ENCODE assay signal across 15 mouse cellular contexts in the genomic region with DNA sequence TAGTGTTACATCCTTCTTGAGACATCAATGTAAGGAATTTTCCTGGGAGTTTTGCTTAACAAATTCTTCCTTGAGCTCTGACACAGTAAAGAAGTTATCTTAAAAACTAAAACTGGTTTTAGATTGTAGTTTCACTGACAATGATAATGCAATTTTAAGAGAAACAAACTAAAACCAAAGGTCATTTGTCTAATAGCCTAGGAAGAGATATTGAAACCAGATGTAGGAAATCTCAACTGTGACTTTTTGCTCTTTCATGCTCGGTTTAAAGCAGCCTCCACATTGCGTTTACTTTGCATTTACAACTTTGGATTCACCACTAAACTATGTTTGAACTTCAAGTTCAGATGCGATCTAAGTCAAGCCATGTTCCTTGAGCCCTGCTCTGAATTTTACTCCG. TPM values are rescaled to one million over a fixed set of nuclear protein-coding genes. Genes with fewer than 3 reads are reported as not detected.
DNase-seq lines count a peak whose midpoint lies in the region; ATAC-seq and TF ChIP-seq lines count a peak whose summit lies in the region.
"Had no signal": no experiment of that assay in that cellular context is flagged by ENCODE, and none has a peak within 500 bp of the region (broad histone marks: within the 10 kb centered on the region; RNA-seq: fewer than 3 reads in every experiment).

No protein-coding gene starts in this region.

- 0 out of 2 replicates have a peak overlapping the region, but pooled peaks have one; percentile 20 for H3K4me3 ChIP-seq in hindbrain, embryonic 12.5 days
- H3K4me3 ChIP-seq in hindbrain, embryonic 10.5 days = no peak overlapping the region
- peak overlapping the region; percentile 44 for H3K4me3 ChIP-seq in embryonic facial prominence, embryonic 13.5 days
- H3K4me3 ChIP-seq in limb, embryonic 14.5 days (replicated peaks; ENCODE audit: low read length) = peak overlapping the region; percentile 42

- H3K27me3 ChIP-seq in hindbrain, embryonic 12.5 days = no peaks in the 10 kb centered on the region
- no peaks in the 10 kb centered on the region for H3K27me3 ChIP-seq in hindbrain, embryonic 10.5 days (ENCODE audit: insufficient read depth, poor library complexity, severe bottlenecking)
- no peaks in the 10 kb centered on the region for H3K27me3 ChIP-seq in embryonic facial prominence, embryonic 13.5 days
- H3K27me3 ChIP-seq in limb, embryonic 14.5 days (ENCODE audit: control insufficient read depth, insufficient read depth, low read length) = no peaks in the 10 kb centered on the region

- peaks cover 5% of the 10 kb centered on the region; the same call in 1 of the 2 replicates for H3K4me1 ChIP-seq in hindbrain, embryonic 12.5 days
- H3K4me1 ChIP-seq in hindbrain, embryonic 10.5 days (replicated peaks) = no peaks in the 10 kb centered on the region
- peaks cover 6% of the 10 kb centered on the region; the same call in 1 of the 2 replicates for H3K4me1 ChIP-seq in embryonic facial prominence, embryonic 13.5 days
- H3K4me1 ChIP-seq in limb, embryonic 14.5 days (ENCODE audit: control insufficient read depth, insufficient read depth, low read length) = peaks cover 4% of the 10 kb centered on the region; the same call in 1 of the 2 replicates

- H3K9ac ChIP-seq in hindbrain, embryonic 12.5 days = no peak overlapping the region
- peak overlapping the region; percentile 62; the same call in 1 of the 2 replicates for H3K9ac ChIP-seq in embryonic facial prominence, embryonic 13.5 days
- peak overlapping the region; percentile 40 for H3K9ac ChIP-seq in limb, embryonic 14.5 days (ENCODE audit: low read depth, low read length, severe bottlenecking)

- H3K36me3 ChIP-seq in hindbrain, embryonic 12.5 days = no peaks in the 10 kb centered on the region
- no peaks in the 10 kb centered on the region for H3K36me3 ChIP-seq in hindbrain, embryonic 10.5 days
- no peaks in the 10 kb centered on the region for H3K36me3 ChIP-seq in embryonic facial prominence, embryonic 13.5 days
- H3K36me3 ChIP-seq in limb, embryonic 14.5 days (ENCODE audit: control insufficient read depth, insufficient read depth, low read length) = no peaks in the 10 kb centered on the region

- DNase-seq in hindbrain, embryonic 10.5 days (ENCODE audit: low spot score) = no peak
- peak; percentile 48 for DNase-seq in NIH3T3 (ENCODE audit: low read depth)
- peak; percentile 34 for DNase-seq in limb, embryonic 14.5 days (ENCODE audit: low spot score)
- DNase-seq in spleen, postnatal 36 days (ENCODE audit: low spot score in 2 of 2) = no peak
- no peak for DNase-seq in urinary bladder, adult 2 months (ENCODE audit: low spot score)
- no peak for DNase-seq in left cerebral cortex, adult 8-10 months (ENCODE audit: low spot score in 2 of 2)
- DNase-seq: B cell, adult 2 months; cerebellum, adult 18-20 months; heart, postnatal 14 days; lung, adult 2 months; right cerebral cortex, adult 18-20 months; thymus, adult 18-20 months had no signal

- H3K27ac ChIP-seq in hindbrain, embryonic 12.5 days = no peak overlapping the region
- H3K27ac ChIP-seq in hindbrain, embryonic 10.5 days = no peak overlapping the region
- H3K27ac ChIP-seq in embryonic facial prominence, embryonic 13.5 days = peak overlapping the region; percentile 89
- H3K27ac ChIP-seq in limb, embryonic 14.5 days (replicated peaks; ENCODE audit: low read depth, low read length) = peak overlapping the region; percentile 69

- no peak for ATAC-seq in hindbrain, embryonic 12.5 days (ENCODE audit: low FRiP score)
- no peak for ATAC-seq in embryonic facial prominence, embryonic 13.5 days (ENCODE audit: insufficient number of reproducible peaks, insufficient read depth, low FRiP score, low TSS enrichment, low read depth)
- no peak for ATAC-seq in limb, embryonic 14.5 days (ENCODE audit: low FRiP score, low read depth)
- ATAC-seq: intestine, postnatal 0 days had no signal

- no peak for TF ChIP-seq POLR2A in limb, embryonic 14.5 days (IDR thresholded peaks at IDR 0.05; ENCODE audit: borderline replicate concordance, extremely low read depth, insufficient read depth, insufficient read length)

- H3K4me2 ChIP-seq in hindbrain, embryonic 12.5 days (replicated peaks) = no peak overlapping the region
- peak overlapping the region; percentile 60 for H3K4me2 ChIP-seq in embryonic facial prominence, embryonic 13.5 days
- peak overlapping the region; percentile 48 for H3K4me2 ChIP-seq in limb, embryonic 14.5 days (replicated peaks; ENCODE audit: low read depth, low read length, severe bottlenecking)

- H3K9me3 ChIP-seq in hindbrain, embryonic 12.5 days (replicated peaks) = no peaks in the 10 kb centered on the region
- no peaks in the 10 kb centered on the region for H3K9me3 ChIP-seq in hindbrain, embryonic 10.5 days
- no peaks in the 10 kb centered on the region for H3K9me3 ChIP-seq in embryonic facial prominence, embryonic 13.5 days
- H3K9me3 ChIP-seq in limb, embryonic 14.5 days (ENCODE audit: control insufficient read depth, low read length) = no peaks in the 10 kb centered on the region

- 68% methylated on average over 4 of the region's 4 CpGs for WGBS in hindbrain, embryonic 12.5 days
- 72% methylated on average over 4 of the region's 4 CpGs for WGBS in hindbrain, embryonic 10.5 days
- WGBS in embryonic facial prominence, embryonic 13.5 days = 11% methylated on average over 4 of the region's 4 CpGs
- WGBS in limb, embryonic 14.5 days = 15% methylated on average over 4 of the region's 4 CpGs

RNA-seq across cellular contexts. Expression of gene Sema3a, which starts 1.0 kb away (rescaled TPM):
- 30.9 and 40.6 TPM in 2 replicates for polyA plus RNA-seq in hindbrain, embryonic 12.5 days (2016; fragmentation: Nextera tagmentation; extraction: Ambion mirVana)
- 15.6 and 21.8 TPM in 2 replicates for polyA plus RNA-seq in hindbrain, embryonic 10.5 days (2016; fragmentation: Nextera tagmentation; extraction: Ambion mirVana)
- 61.9 and 62.4 TPM in 2 replicates for polyA plus RNA-seq in embryonic facial prominence, embryonic 13.5 days (2015; fragmentation: Nextera tagmentation; extraction: Ambion mirVana)
- 21.2 and 22.1 TPM in 2 replicates for polyA plus RNA-seq in limb, embryonic 14.5 days (2012; rRNA removed)
- 43.8 and 54.5 TPM in 2 replicates for polyA plus RNA-seq in limb, embryonic 14.5 days (2014; fragmentation: Nextera tagmentation; extraction: Ambion mirVana)
- 13.1 and 19.1 TPM in 2 replicates for polyA plus RNA-seq in urinary bladder, adult 2 months (2012; rRNA removed)
- total RNA-seq in left cerebral cortex, adult 8-10 months (2022) = 10 to 100 TPM; 19.8 to 27.6 (median 21.7) TPM

Comparison
In these comparisons a context has a peak if more than half of its experiments do, and no peak if none do; other contexts are left out.
1. H3K27ac ChIP-seq: peak in embryonic facial prominence, embryonic 13.5 days (single experiment) and limb, embryonic 14.5 days (single experiment); none in hindbrain, embryonic 12.5 days (single experiment) and hindbrain, embryonic 10.5 days (single experiment).
2. DNase-seq: peak in NIH3T3 (single experiment) and limb, embryonic 14.5 days (single experiment); none in hindbrain, embryonic 10.5 days (single experiment), spleen, postnatal 36 days (0 of 2), urinary bladder, adult 2 months (single experiment) and left cerebral cortex, adult 8-10 months (0 of 2).